Mouse (Mus musculus): ENCODE results near the gene Itk. TPM values are rescaled to one million over a fixed set of nuclear protein-coding genes. Genes with fewer than 3 reads are reported as not detected.

Gene Itk
- polyA plus RNA-seq, 1 experiment: 11.5 TPM

- H3K4me1 ChIP-seq (ENCODE audit: control insufficient read depth, insufficient read depth, insufficient read length): peaks cover 4% of the 10 kb centered on the region; the same call in 1 of the 2 replicates
- DNase-seq (ENCODE audit: low read depth in 1 of 2, low spot score in 2 of 2): no peak
- H3K4me3 ChIP-seq (ENCODE audit: extremely low read depth, insufficient read depth, insufficient read length): no peak overlapping the region
- TF ChIP-seq CTCF (IDR thresholded peaks at IDR 0.05; ENCODE audit: extremely low read depth, insufficient read depth, insufficient read length, insufficient replicate concordance): no peak
- no peaks in the 10 kb centered on the region for H3K27me3 ChIP-seq (ENCODE audit: control insufficient read depth, insufficient read depth, low read length)
- H3K36me3 ChIP-seq (ENCODE audit: control insufficient read depth, insufficient read depth, low read length): no peaks in the 10 kb centered on the region
- H3K27ac ChIP-seq (ENCODE audit: insufficient read depth, low read length): 0 out of 2 replicates have a peak overlapping the region, but pooled peaks have one; percentile 1
- 49% methylated on average over 18 of the region's 18 CpGs for WGBS
Measured at GRCm38 (mm10) chr11:46362061-46363022, 27.0 kb downstream of the Itk start.

DNA sequence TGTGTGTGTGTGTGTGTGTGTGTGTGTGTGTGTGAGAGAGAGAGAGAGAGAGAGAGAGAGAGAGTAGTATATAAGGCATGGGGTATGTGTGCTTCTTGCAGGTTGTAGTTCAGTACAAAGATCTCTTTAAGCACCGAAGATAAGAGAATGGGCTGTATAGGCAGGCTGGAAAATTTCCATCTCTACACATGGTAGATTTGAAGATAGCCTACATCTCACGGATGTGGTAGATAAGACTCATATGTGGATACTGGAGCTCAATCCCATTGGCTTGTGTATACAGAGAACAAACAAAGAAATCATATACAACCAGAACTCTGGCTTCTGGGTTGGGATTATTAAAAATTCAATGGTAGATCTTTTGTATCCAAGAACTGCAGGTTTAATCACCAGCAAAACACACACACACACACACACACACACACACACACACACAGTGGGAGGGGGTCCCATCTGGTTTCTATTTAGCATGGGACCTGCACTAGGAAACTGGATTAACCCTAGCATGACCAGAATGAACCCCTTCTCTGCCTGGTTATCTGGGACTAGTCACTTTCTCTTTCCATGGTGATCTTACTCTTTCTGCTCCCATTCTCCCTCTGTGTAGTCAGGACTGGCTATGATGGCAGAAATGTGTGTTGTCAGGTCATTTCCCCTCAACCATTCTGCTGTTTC lies 28.2 kb downstream of the Itk start:
- TF ChIP-seq CTCF (IDR thresholded peaks at IDR 0.05; ENCODE audit: extremely low read depth, insufficient read depth, insufficient read length, insufficient replicate concordance) (no peak), POLR2A (IDR thresholded peaks at IDR 0.05; ENCODE audit: low read depth, low read length) (no peak)
- 89% methylated on average over 2 of the region's 2 CpGs for WGBS
- Histone ChIP-seq H3K36me3 (ENCODE audit: control insufficient read depth, insufficient read depth, low read length) (no peaks in the 10 kb centered on the region), H3K27me3 (ENCODE audit: control insufficient read depth, insufficient read depth, low read length) (no peaks in the 10 kb centered on the region), H3K4me1 (ENCODE audit: control insufficient read depth, insufficient read depth, insufficient read length) (peaks cover 2% of the 10 kb centered on the region; the same call in 1 of the 2 replicates), H3K27ac (ENCODE audit: insufficient read depth, low read length) (no peak overlapping the region), H3K4me3 (ENCODE audit: extremely low read depth, insufficient read depth, insufficient read length) (no peak overlapping the region)
- DNase-seq (ENCODE audit: low read depth in 1 of 2, low spot score in 2 of 2): no peak

GRCm38 (mm10) chr11:46358369-46358768 lies 30.9 kb downstream of the Itk start:
- H3K4me3 ChIP-seq (ENCODE audit: extremely low read depth, insufficient read depth, insufficient read length): no peak overlapping the region
- no peak overlapping the region for H3K27ac ChIP-seq (ENCODE audit: insufficient read depth, low read length)
- no peaks in the 10 kb centered on the region for H3K27me3 ChIP-seq (ENCODE audit: control insufficient read depth, insufficient read depth, low read length)
- no peaks in the 10 kb centered on the region for H3K36me3 ChIP-seq (ENCODE audit: control insufficient read depth, insufficient read depth, low read length)
- H3K4me1 ChIP-seq (ENCODE audit: control insufficient read depth, insufficient read depth, insufficient read length): peaks cover 2% of the 10 kb centered on the region; the same call in 1 of the 2 replicates
- WGBS: 76% methylated on average over 1 of the region's 1 CpGs
- no peak for TF ChIP-seq CTCF (IDR thresholded peaks at IDR 0.05; ENCODE audit: extremely low read depth, insufficient read depth, insufficient read length, insufficient replicate concordance)
- TF ChIP-seq POLR2A (IDR thresholded peaks at IDR 0.05; ENCODE audit: low read depth, low read length): no peak
- no peak for DNase-seq (ENCODE audit: low read depth in 1 of 2, low spot score in 2 of 2)

DNA sequence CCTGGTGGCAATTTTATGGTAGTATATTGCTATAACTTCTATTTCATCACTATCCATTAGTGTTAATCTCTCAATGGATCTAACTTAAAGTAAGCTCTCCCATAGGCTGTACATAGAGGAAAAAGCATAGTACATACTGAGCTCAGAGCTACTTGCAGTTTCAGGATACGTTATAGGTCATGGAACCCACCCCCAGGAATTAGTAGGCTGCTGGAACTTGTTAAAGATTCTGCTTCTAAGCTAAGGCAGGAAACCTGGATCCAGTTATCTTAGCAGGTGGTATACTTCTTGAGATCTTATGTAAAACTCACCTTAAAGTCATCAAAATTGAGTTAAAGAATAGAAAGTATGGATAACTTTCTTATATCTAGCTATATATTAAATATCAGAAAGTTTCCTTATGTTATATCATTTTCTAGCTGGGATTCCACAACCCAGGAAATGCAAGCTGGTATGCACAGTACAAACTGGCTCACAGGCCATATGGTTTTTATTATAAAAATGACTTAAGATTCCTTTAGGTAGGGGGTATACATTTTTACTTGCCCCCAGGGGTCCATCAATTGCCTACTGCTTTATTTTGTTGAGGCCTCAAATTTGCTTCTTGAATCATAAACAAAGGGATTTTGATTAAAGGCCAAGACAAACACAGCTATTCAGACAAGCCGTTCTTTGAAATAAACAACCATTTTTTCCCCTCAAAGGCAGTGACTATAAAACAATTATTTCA lies 39.5 kb downstream of the Itk start:
- DNase-seq (ENCODE audit: low read depth in 1 of 2, low spot score in 2 of 2): no peak
- Histone ChIP-seq H3K4me3 (ENCODE audit: extremely low read depth, insufficient read depth, insufficient read length) (no peak overlapping the region), H3K27me3 (ENCODE audit: control insufficient read depth, insufficient read depth, low read length) (no peaks in the 10 kb centered on the region), H3K27ac (ENCODE audit: insufficient read depth, low read length) (no peak overlapping the region), H3K36me3 (ENCODE audit: control insufficient read depth, insufficient read depth, low read length) (no peaks in the 10 kb centered on the region), H3K4me1 (ENCODE audit: control insufficient read depth, insufficient read depth, insufficient read length) (peaks cover 7% of the 10 kb centered on the region; the same call in 1 of the 2 replicates)
- 83% methylated on average over 2 of the region's 2 CpGs for WGBS
- TF ChIP-seq POLR2A (IDR thresholded peaks at IDR 0.05; ENCODE audit: low read depth, low read length) (no peak), CTCF (IDR thresholded peaks at IDR 0.05; ENCODE audit: extremely low read depth, insufficient read depth, insufficient read length, insufficient replicate concordance) (no peak)

- no peak for DNase-seq (ENCODE audit: low read depth in 1 of 2, low spot score in 2 of 2)
- TF ChIP-seq CTCF (IDR thresholded peaks at IDR 0.05; ENCODE audit: extremely low read depth, insufficient read depth, insufficient read length, insufficient replicate concordance) (no peak), POLR2A (IDR thresholded peaks at IDR 0.05; ENCODE audit: low read depth, low read length) (no peak)
- H3K4me3 ChIP-seq (ENCODE audit: extremely low read depth, insufficient read depth, insufficient read length): no peak overlapping the region
- H3K4me1 ChIP-seq (ENCODE audit: control insufficient read depth, insufficient read depth, insufficient read length): peaks cover 15% of the 10 kb centered on the region; the same call in 1 of the 2 replicates
- H3K27ac ChIP-seq (ENCODE audit: insufficient read depth, low read length): no peak overlapping the region
- WGBS: 41% methylated on average over 3 of the region's 3 CpGs
- H3K27me3 ChIP-seq (ENCODE audit: control insufficient read depth, insufficient read depth, low read length): no peaks in the 10 kb centered on the region
- H3K36me3 ChIP-seq (ENCODE audit: control insufficient read depth, insufficient read depth, low read length): no peaks in the 10 kb centered on the region
Measured at GRCm38 (mm10) chr11:46348416-46348815, 40.9 kb downstream of the Itk start.

DNA sequence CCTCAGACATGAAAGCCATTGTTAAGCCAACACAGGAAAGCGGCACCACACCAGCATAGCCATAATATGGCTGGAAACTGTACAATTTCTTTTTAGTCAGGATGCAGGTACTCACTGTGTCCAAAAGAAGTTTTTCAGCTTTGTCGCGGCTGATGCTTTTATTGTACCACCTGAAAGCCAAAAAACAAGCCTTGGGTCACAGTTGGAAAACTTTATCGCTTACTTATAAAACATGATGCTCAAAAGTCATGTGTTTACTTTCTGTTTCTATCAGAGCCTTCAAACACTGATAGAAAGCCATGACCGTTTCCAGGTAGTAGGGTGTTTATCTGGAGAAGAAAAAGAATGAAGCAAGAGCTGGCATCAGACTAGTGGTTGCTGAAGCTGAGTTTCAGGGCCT lies 41.6 kb downstream of the Itk start:
- TF ChIP-seq POLR2A (IDR thresholded peaks at IDR 0.05; ENCODE audit: low read depth, low read length) (no peak), CTCF (IDR thresholded peaks at IDR 0.05; ENCODE audit: extremely low read depth, insufficient read depth, insufficient read length, insufficient replicate concordance) (no peak)
- Histone ChIP-seq H3K36me3 (ENCODE audit: control insufficient read depth, insufficient read depth, low read length) (no peaks in the 10 kb centered on the region), H3K27ac (ENCODE audit: insufficient read depth, low read length) (peak overlapping the region; percentile 48; the same call in 1 of the 2 replicates), H3K4me1 (ENCODE audit: control insufficient read depth, insufficient read depth, insufficient read length) (peaks cover 17% of the 10 kb centered on the region; the same call in 1 of the 2 replicates), H3K4me3 (ENCODE audit: extremely low read depth, insufficient read depth, insufficient read length) (no peak overlapping the region), H3K27me3 (ENCODE audit: control insufficient read depth, insufficient read depth, low read length) (no peaks in the 10 kb centered on the region)
- no peak for DNase-seq (ENCODE audit: low read depth in 1 of 2, low spot score in 2 of 2)
- WGBS: 76% methylated on average over 5 of the region's 5 CpGs
